Mouse (Mus musculus) CD4-positive helper T cell, adult 2 months (primary cell): ENCODE data around the gene Plin3.

Experiments
- DNase-seq: peaks from one replicate; pipeline ENCODE4 v3.0.0-alpha.2; 2012; ENCODE audit warnings: low read depth, missing footprints, low spot score

Gene Plin3

DNA sequence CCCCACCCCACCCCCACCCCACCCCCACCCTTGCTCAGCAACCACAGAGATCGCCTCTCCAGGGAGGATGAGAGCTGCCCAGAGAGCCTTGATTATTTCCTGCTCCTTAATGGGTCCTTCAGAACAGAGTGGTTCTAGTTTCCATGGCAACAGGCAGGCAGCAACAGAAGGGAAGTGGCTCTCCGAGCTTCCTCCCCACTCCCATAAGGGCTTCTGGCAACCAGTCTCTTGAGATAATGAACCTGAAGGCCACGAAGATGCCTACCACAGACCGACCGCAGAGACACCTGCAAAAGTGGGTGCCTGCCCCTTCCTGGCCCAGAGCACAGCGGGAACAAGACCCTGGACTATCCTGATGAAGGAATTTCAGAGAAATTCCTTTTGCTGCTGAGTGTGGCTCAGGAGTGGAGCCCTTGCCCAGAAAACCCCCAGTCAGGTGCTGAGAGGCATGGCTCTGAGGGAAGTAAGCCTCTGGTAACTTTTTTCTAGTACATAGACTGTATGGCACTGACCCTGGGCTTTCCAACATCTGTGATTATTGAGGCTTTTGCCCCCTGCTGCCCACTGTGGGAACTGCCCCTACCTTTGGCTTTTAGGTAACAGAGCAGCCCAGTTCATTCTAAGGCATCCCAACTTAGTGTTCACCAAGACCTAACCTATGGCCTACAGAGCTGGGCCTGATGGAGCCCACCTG lies 41.4 kb downstream of the Plin3 start:
- peak; percentile 73 for DNase-seq

DNA sequence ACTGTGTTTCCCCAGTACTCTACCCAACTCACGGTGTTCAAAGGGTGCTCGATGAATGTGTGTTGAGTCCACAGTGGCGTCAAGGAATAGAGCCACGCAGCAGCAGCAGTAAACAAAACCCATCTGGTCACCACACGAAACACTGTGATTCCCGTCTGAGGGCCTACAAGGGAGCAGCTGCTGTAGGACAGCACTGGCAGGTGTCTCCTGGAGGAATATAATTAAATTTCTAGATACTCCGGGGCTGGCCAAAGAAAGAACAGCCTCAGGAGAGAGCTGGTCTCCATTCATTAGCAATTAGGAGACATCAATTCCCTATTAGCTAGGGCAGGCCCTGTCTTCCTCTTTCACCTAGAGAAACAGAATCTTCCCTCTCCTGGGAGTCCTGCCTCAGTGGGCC lies 47.1 kb downstream of the Plin3 start:
- DNase-seq, result no peak

DNA sequence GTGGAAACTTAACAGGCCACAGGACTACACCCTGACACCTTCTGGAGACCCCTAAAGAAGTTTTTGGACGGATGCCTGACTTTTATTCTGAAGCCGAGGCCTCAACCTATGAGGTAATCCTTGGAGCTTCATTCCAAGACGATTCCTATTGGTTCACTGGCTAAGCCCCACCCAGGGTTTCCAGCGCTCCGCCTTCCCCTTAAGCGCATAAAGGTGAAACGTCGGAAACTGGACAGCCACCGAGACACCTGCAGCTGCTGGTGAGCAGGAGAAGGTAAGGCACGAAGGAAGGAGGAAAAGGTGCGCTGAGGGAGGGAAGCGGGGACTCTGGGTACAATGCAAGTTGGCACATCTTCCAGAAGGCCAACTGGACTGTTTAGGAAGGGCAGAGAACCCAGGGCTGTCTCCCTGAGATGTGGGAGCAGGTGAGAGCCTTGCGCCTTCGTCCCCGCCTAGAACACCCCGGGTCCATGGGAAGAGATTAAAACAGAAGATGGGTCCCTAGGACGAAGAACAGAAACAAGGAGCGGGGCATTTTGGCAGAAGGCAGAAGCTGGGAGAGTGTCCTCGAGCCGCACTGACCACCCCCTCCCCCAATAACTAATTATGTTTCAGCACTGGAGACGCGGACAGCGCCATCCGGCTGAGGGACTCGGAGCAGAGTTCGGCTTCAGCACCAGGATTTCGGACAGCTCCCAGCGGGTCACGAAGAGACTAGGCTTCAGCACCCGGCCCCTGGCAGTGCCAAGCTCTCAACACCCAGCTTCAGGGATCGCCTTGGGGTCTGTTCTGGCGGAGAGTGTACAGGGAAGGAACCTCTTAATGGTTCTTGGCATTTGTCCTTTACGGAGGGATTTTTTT lies 50.9 kb downstream of the Plin3 start:
- peak; percentile 77 for DNase-seq

DNA sequence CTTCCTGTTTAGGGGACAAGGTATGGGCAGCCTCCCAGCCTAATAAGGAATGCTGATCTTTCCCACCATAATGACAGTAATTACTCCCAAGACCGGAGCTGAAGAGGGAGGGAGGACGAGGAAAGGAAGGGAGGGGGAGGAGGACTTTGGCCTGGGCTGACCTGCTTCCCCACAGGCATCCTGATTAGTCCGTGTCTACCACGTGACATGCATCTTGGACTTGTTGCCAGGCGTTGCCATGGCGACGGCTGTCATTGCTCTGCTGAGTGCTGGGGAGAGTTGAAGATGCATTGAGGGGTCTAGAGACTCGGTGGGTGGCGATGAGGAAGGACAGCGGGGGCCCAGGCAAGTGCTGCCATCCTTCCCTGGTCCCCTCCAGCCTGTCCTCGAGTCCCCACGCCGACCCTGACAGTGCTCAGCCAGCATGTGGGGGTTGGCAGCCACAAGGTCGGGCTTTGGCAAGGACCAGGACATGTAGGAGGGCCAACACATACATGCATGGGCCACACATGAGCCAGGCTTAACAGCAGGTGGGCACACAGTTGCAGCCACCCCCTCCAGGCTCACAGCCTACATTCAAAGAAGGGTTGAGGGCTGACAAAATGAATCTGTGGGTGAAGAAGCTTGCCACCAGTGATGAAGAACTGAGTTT lies 58.7 kb downstream of the Plin3 start:
- DNase-seq, result no peak

DNA sequence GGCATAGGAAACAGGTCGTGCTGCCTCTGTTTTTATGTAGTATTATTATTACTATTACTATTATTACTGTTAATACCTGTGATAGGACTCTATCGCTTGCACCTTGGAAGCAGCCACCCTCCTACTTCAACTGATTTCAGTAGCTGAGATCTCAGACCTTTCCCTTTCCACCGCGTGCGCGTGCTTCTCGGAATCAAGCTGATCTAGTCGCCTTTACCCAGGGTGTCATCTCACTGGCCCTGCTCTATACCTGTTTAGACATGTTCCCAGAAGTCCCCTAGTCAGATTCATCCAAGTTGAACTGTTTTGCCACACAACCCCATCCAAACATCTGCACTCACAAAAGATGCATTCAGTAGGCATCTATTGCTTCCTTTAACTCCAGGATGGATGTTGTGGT lies 59.3 kb downstream of the Plin3 start:
- no peak for DNase-seq

DNA sequence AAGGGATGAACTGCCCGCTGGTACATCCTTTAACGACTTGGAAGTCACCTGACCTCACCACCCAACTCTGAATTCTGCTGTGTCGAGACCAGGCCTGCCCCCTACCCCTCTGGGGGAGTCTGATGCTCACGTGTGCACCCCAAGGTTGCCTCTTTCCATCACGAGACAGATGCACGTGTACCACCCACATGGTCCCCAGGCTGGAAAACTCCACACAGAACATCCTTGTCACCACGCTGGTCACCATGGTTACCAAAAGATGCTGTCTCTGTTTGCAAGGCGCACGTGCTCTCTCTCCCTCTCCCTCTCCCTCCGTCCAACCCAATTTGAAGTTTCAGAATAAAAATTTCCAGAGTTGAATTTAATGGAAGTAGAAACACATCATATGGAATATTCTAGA lies 62.7 kb downstream of the Plin3 start:
- no peak for DNase-seq
